Mouse (Mus musculus): Measurements from ENCODE around the gene Mttp. TPM values are rescaled to one million over a fixed set of nuclear protein-coding genes. Genes with fewer than 3 reads are reported as not detected.

Gene Mttp
- total RNA-seq, 4 experiments from 2014 or later: 1.3 to 2.5 (median 1.5) TPM

DNA sequence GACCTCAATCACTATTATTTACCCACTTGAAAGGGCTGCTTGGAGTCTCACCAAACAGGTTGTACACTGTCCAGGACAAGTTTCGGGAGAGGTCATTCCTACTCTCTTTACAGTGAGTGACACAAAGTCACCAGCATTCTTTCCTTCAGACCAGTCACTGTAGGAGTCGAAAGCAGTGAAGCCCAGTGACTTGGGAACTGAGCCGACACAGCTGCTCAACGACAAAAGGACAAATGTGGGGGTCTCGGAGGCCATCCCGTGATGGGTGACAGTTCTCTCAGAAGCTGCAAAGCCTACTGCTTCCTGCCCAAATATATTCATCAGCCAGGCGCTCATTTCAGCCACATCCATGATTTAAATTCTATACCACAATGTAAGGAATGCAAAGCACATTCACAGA is 87.8 kb downstream of the Mttp start:
- DNase-seq (ENCODE audit: low spot score in 2 of 2): no peak

DNA sequence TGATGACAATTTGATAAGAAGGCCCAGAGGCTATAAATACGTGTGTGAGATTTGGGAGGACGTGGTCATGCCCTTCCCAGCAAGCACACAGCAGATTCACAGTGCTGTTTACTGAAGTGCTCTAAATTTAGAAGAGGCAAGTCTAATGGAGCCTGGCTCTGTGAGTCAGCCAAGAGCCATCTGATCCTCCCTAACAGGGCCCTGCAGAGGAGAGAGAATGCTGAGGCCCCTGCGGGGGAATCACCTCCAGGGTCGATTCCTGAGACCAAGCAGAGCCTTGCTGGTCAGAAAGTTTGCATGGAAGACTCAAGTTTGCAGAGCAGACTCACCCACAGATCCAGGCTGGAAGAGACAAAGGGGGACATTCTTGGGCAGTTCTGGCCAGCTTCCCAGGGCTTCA is 90.8 kb downstream of the Mttp start:
- peak in 1 of 2 experiments; percentile 46 for DNase-seq (ENCODE audit: low spot score in 2 of 2)

DNA sequence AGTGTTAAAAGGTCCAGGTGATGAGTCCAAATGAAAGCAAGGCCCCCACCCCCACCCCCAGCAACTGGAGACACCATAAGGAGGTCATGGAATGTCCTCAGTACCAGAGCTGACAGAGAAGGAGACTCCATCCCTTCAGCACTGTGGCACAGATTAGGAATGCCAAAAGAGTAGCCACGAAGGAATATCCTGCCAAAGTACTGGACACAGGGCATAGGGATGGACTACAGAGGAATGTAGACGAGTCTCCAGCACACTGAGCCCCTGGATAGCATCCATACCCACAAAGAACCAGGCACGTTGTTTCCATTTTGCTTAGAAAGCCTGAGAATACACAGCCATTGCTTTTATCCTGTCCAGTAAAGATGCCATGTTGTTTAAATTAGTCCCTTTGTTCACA is 93.3 kb downstream of the Mttp start:
- DNase-seq (ENCODE audit: low spot score in 2 of 2): no peak

DNA sequence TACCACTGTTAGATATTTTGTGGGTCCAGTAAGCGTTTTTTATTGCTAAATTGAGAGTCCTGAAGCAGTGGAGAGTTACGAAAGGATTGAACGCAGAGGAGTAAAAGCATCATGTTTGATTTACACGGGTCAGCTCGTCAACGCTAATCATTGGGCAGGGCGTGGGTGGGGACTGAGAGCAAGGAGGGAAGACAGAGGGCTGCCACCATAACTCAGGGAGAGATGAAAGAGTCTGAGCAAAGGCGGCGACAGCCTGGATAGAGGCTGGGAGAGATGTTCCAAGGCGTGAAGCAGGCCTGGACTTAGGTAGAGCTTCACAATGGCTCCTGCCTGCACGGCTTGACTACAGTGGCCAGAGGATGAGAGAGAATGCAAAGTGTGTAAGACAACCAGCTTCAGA is 94.0 kb downstream of the Mttp start:
- DNase-seq (ENCODE audit: low spot score in 2 of 2): no peak

DNA sequence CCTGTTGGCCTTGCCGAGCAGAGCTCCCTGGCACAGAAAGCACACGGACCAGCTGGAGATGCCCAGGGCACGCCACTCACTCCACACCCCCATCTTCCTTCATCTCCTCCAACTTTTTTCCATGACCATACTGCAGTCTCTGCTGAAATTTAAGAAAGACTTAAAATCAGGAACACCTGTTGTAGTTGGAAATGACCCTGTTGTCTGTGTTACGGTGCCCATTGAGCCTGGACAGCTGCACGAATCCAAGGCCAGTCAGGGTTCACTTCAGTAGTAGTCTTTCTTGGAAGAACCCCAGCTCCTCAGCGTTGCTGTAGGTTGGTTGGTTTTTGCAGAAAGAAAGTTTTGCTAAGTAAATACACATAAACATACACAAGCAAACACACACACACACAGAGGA is 95.2 kb downstream of the Mttp start:
- peak in 1 of 2 experiments; percentile 39 for DNase-seq (ENCODE audit: low spot score in 2 of 2)

DNA sequence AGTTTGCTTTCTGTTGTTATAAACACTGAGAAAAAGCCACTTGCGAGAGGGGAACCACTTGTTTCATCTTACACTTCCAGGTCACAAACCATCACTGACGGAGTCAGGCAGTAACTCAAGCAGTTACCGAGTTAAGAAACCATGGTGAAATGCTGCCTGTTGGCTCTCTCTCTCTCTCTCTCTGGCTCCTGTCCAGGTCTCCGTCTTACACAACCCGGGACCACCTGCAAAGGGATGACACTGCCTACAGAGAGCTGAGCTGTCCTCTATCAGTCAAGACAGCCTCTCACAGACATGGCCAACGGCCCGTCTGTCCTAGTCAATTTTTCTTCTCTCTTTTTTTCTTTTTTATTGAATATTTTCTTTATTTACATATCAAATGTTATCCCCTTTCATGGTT is 101.5 kb downstream of the Mttp start:
- DNase-seq (ENCODE audit: low spot score in 2 of 2): no peak

DNA sequence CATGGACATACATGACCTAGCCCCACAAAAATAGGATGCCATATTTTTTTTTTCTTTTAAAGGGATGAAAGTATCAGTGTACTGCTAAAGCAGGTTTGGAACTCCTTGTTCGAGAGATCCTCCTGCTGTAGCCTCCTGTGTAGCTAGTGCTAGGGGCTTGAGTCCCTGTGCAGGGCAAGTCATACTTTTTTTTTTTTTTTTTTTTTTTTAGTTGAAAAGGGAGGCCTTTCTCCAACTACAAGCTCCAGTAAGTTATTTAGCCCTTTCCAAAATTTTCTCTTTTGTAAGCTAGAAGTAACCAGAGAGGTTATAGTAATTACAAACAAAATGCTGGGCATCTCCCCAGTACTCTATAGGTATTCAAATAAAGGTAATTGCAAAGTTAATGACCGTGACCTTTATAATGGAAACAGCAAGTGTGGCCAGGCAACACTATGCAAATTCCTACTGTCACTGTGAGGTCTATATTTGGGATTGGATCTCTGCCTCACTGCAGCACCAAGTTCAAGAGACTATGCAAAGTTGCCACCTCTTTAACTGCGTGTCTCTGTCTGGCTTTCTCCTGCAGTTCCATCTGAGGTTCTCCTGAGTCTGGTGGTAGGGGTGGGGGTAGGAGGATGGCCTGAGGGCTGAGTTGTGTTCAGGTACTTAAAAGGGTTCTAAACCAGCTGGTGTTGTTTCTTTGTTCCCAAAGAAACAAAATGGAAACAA is 103.0 kb downstream of the Mttp start:
- DNase-seq (ENCODE audit: low spot score in 2 of 2): no peak

DNA sequence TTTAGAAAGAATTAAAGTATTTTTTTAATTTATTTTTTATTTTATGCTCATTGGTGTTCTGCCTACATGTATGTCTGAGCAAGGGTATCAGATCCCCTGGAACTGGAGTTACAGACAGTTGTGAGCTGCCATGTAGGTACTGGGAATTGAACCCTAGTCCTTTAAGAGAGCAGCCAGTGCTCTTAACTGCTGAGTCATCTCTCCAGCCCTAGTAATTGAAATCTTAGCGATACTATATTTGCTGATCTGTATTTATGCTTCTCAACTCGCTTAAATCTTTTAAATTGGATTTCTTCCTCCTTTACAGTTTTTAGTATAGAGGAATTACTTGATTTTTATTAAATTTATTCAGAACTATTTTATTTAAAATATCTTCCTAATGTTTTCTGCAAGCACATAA is 103.8 kb downstream of the Mttp start:
- no peak for DNase-seq (ENCODE audit: low spot score in 2 of 2)

Other genes starting within 250 kb of the Mttp start
- 10 to 100 TPM; 46.7 to 51.7 (median 50.5) TPM for gene Lamtor3, start 226.5 kb downstream of the Mttp start, total RNA-seq (2022)
- gene Dapp1, start 163.4 kb downstream of the Mttp start, total RNA-seq (2022): 1 to 10 TPM; 1.2 to 2.4 (median 1.9) TPM
- gene 1110002E22Rik, start 79.9 kb downstream of the Mttp start, total RNA-seq (2022): 100 to 1,000 TPM in 1 of 4 experiments, 10 to 100 TPM in 3; 52.7 to 126 (median 95.8) TPM
- 1 to 10 TPM in 2 of 4 experiments, under 1 TPM in 2; 0.72 to 1.8 (median 1.2) TPM for gene Gm5105, start 77.6 kb downstream of the Mttp start, total RNA-seq (2022)
- gene Trmt10a, start 1.5 kb downstream of the Mttp start, total RNA-seq (2022): 1 to 10 TPM in 3 of 4 experiments, under 1 TPM in 1; 0.80 to 2.5 (median 2.1) TPM
- gene 4930579F01Rik, start 48.9 kb upstream of the Mttp start, total RNA-seq (2022): not detected
- under 1 TPM; 0.12 to 0.88 (median 0.37) TPM for gene Adh7, start 72.8 kb upstream of the Mttp start, total RNA-seq (2022)
- 10 to 100 TPM; 14.7 to 36.9 (median 23.9) TPM for gene Adh1, start 116.0 kb upstream of the Mttp start, total RNA-seq (2022)
- gene Adh6a, start 168.3 kb upstream of the Mttp start, total RNA-seq (2022): not detected
- under 1 TPM in 1 of 4 experiments, not detected in 3; 0.16 TPM for gene Adh6b, start 196.8 kb upstream of the Mttp start, total RNA-seq (2022)

Data from gastrocnemius, adult 8-10 months (tissue).